Mouse (Mus musculus) erythroblast, embryonic 14.5 days (primary cell): Measurements from ENCODE around the gene Nudcd3.

ENCODE experiments used
- GATA1 ChIP-seq: IDR thresholded peaks from 2 replicates; pipeline ENCODE4 v1.6.1; 2012; ENCODE audit warnings: low read length, inconsistent platforms, mixed read lengths
- TAL1 ChIP-seq: IDR thresholded peaks from 3 replicates; pipeline ENCODE4 v1.6.1; 2012; ENCODE audit warnings: low read length, inconsistent platforms, mixed read lengths

- no peak for TF ChIP-seq GATA1
- no peak for TF ChIP-seq TAL1
These were observed 141.1 kb downstream of the Nudcd3 start for GRCm38 (mm10) chr11:6059162-6059561.
